Mouse (Mus musculus) MEL (cell line): ENCODE measurements around the gene Ptpn22.

Experiments used
- CTCF ChIP-seq, 3 experiments: IDR thresholded peaks in 2 of 3; conservative IDR thresholded peaks in 1 of 3; 2 replicates each; pipeline ENCODE4 v1.5.1; 2011 to 2012; ENCODE audit warnings: low read length in 3 of 3, low read depth in 2 of 3, mild to moderate bottlenecking in 2 of 3, improper control_type of control experiment in 1 of 3, inconsistent platforms in 1 of 3, mixed read lengths in 1 of 3, moderate library complexity in 1 of 3; ENCODE audit not compliant: control insufficient read depth in 1 of 3, insufficient read depth in 1 of 3, poor library complexity in 1 of 3, severe bottlenecking in 1 of 3
- GATA1 ChIP-seq: IDR thresholded peaks from 2 replicates; pipeline ENCODE4 v1.6.1; 2011; ENCODE audit warnings: low read depth, low read length, improper control_type of control experiment

GRCm38 (mm10) chr3:103832426-103832825 is 27.2 kb upstream of the Ptpn22 start, which contains the start of gene Bcl2l15:
- TF ChIP-seq CTCF (IDR thresholded peaks at IDR 0.05 in 2 of 3, conservative IDR thresholded peaks at IDR 0.05 in 1 of 3; ENCODE audit: control insufficient read depth in 1 of 3, insufficient read depth in 1 of 3, low read depth in 2 of 3, low read length in 3 of 3, poor library complexity in 1 of 3, severe bottlenecking in 1 of 3) (no peak), GATA1 (peak; percentile 75)
